Mouse (Mus musculus) adrenal gland (tissue): ENCODE results near the gene Mettl6.

Experiments
- intact Hi-C: fragments of 180-260 bp; cut with DNase I; formaldehyde crosslinking; loops from one replicate; pipeline ENCODE4 v1.15.1; 2025

Gene Mettl6

GRCm38 (mm10) chr14:31433851-31434360 lies 60.9 kb downstream of the Mettl6 start:
- intact Hi-C loops = loop anchor here (2.0 kb wide), 1 partner anchor 47 kb away; no protein-coding TSS in a partner anchor

GRCm38 (mm10) chr14:31433126-31433525 lies 61.7 kb downstream of the Mettl6 start:
- intact Hi-C loops = no loop called here

- intact Hi-C loops = no loop called here
These were observed 62.4 kb downstream of the Mettl6 start for GRCm38 (mm10) chr14:31432424-31432823.

- intact Hi-C loops = no loop called here
These were observed 63.0 kb downstream of the Mettl6 start for GRCm38 (mm10) chr14:31431789-31432330.

GRCm38 (mm10) chr14:31429004-31429395 lies 65.8 kb downstream of the Mettl6 start:
- intact Hi-C loops = no loop called here

- intact Hi-C loops = no loop called here
These were observed 66.4 kb downstream of the Mettl6 start for GRCm38 (mm10) chr14:31428211-31429003.
